Mouse (Mus musculus) limb, embryonic 15.5 days (tissue): ENCODE results near the gene Rgma. TPM values are rescaled to one million over a fixed set of nuclear protein-coding genes. Genes with fewer than 3 reads are reported as not detected.

Source experiments
- ATAC-seq: fragments of 200-750 bp; cut with Nextera tagmentation; 2 replicates; pipeline ENCODE4 v1.8.0; 2017; ENCODE audit warnings: low read depth, moderate TSS enrichment; ENCODE audit not compliant: insufficient number of reproducible peaks, low FRiP score, low TSS enrichment
- H3K27ac ChIP-seq: fragments of 300-500 bp; sonication (generic); 2 replicates; pipeline ENCODE4 v1.5.1; 2015; ENCODE audit warnings: moderate library complexity, mild to moderate bottlenecking, inconsistent platforms
- H3K27me3 ChIP-seq: fragments of 300-500 bp; sonication (generic); 2 replicates; pipeline ENCODE4 v1.6.1; 2015; ENCODE audit warnings: inconsistent platforms
- H3K36me3 ChIP-seq: fragments of 300-500 bp; sonication (generic); 2 replicates; pipeline ENCODE4 v1.6.1; 2015; ENCODE audit warnings: inconsistent platforms
- H3K4me1 ChIP-seq: fragments of 300-500 bp; sonication (generic); 2 replicates; pipeline ENCODE4 v1.6.1; 2015; ENCODE audit warnings: inconsistent platforms
- H3K4me2 ChIP-seq: fragments of 300-500 bp; sonication (generic); 2 replicates; pipeline ENCODE4 v1.6.1; 2015; ENCODE audit warnings: mild to moderate bottlenecking, inconsistent platforms
- H3K4me3 ChIP-seq: fragments of 300-500 bp; sonication (generic); 2 replicates; pipeline ENCODE4 v1.5.1; 2015; ENCODE audit warnings: mild to moderate bottlenecking, inconsistent platforms
- H3K9ac ChIP-seq: fragments of 300-500 bp; sonication (generic); 2 replicates; pipeline ENCODE4 v1.6.1; 2015; ENCODE audit warnings: inconsistent platforms
- H3K9me3 ChIP-seq: fragments of 300-500 bp; sonication (generic); 2 replicates; pipeline ENCODE4 v1.6.1; 2016; ENCODE audit warnings: inconsistent platforms
- WGBS: fragments of 180-500 bp; shearing (Covaris S2); methylation state at CpG from one replicate; pipeline ENCODE4 v1.1.7; 2015; 5-methylcytosine and 5-hydroxymethylcytosine counted together
- polyA plus RNA-seq: library from polyadenylated mRNA; unstranded; fragments of >200 nt; fragmentation: Nextera tagmentation; extraction: Ambion mirVana; gene quantifications from 2 replicates; pipeline ENCODE4 v1.2.1, GENCODE M21; 2015

Rgma gene
- polyA plus RNA-seq, 1 experiment from 2014 or later = 17.1 TPM

DNA sequence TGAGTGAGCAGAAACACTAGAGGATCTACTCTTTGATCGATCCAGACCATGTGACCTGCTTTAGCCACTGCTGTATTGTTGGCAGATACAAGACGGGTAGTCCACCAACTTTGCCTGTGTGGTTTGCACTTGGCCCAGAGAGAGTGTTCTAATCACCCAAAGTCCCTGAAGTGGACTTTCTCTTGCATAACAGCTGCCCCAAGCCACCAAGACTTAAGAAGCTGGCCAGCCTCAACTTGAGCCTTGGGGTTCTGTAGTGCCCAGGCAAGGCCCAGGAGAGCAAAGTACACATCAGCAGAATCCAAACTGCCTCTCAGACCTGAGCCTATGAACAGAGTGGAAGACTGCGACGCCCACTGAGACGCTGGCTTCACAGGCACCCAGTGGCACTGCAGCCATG, 37.0 kb upstream of the Rgma start:
- H3K9me3 ChIP-seq = no peaks in the 10 kb centered on the region
- 0 out of 2 replicates have a peak, but pooled peaks cover 3% of the 10 kb centered on the region for H3K4me1 ChIP-seq
- H3K4me2 ChIP-seq = no peak overlapping the region
- no peak for ATAC-seq
- no peak overlapping the region for H3K9ac ChIP-seq
- peaks cover 4% of the 10 kb centered on the region; the same call in 1 of the 2 replicates for H3K27me3 ChIP-seq
- no peak overlapping the region for H3K27ac ChIP-seq
- WGBS = 89% methylated on average over 5 of the region's 5 CpGs
- H3K4me3 ChIP-seq = no peak overlapping the region
- no peaks in the 10 kb centered on the region for H3K36me3 ChIP-seq

DNA sequence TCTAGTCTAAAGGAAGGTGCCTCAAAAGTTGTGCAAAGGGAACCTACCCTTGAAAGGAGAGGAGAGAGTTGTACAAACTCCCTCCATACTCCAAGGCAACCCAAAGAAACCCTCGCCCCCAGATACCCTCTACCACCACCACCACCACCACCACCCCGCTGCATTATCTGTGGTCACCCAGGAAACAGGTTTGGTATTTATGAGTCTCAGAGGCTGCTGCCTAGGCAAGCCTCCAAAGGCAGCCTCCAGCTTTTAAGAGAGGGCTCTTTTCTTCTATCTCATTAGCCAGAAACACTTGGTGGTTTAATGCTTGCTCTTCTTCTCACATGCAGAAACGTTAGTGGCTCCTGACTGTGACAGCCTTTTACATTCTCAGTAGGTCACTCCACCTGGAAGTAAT, 31.5 kb upstream of the Rgma start:
- Histone ChIP-seq H3K4me2 (no peak overlapping the region), H3K4me3 (no peak overlapping the region), H3K9ac (no peak overlapping the region), H3K27ac (no peak overlapping the region), H3K4me1 (peaks cover 4% of the 10 kb centered on the region; the same call in 1 of the 2 replicates), H3K9me3 (no peaks in the 10 kb centered on the region), H3K27me3 (peaks cover 4% of the 10 kb centered on the region; the same call in 1 of the 2 replicates), H3K36me3 (no peaks in the 10 kb centered on the region)
- no peak for ATAC-seq
- WGBS = 50% methylated on average over 3 of the region's 3 CpGs

DNA sequence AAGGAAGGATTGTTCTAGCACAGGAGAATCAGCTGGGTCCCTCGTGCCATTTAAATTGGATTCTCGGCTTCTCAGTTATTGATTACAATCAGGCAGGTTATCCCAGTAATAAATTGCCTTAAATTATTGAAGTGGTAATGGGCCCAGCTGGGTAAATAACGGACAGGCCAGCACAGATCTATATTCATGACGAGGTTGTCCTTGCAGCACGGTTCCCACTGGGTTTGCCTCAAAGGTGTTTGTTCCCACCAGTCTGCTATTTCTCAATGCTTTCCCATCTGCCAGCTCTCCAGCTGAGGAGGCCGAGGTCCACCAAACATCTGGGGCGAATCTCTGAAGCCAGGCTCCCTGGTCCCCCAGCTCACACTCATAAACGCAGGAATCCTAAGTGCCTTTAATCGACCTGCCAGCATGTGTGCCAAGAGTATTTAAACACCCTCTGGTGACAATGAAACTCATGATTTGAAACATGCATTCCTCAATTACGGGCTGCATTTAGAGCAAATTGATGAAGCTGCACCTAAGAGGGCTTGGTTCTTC, 26.7 kb upstream of the Rgma start:
- H3K4me3 ChIP-seq = no peak overlapping the region
- H3K9me3 ChIP-seq = no peaks in the 10 kb centered on the region
- peaks cover 4% of the 10 kb centered on the region; the same call in 1 of the 2 replicates for H3K4me1 ChIP-seq
- no peak overlapping the region for H3K4me2 ChIP-seq
- no peak for ATAC-seq
- peaks cover 4% of the 10 kb centered on the region; the same call in 1 of the 2 replicates for H3K27me3 ChIP-seq
- no peak overlapping the region for H3K9ac ChIP-seq
- WGBS = 22% methylated on average over 10 of the region's 10 CpGs
- H3K36me3 ChIP-seq = no peaks in the 10 kb centered on the region
- H3K27ac ChIP-seq = no peak overlapping the region

DNA sequence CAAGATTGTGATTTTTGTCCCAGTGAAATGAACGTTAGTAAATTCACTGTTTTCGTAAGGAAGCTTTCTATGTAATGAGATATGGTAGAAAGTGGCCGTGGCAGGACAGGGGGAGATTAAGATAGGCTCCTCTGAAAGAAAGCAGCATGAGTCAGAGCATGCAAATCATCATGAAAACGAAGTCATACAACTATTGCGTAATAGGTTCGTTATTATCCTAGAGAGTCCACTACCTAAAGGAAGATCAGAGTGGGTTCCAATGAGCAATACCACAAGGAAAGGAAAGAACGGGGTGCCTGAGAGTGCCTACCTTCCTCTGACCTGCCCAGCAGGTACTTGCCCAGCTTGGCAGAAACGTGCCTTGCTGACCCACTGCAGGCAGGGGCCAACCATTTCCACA, 26.2 kb upstream of the Rgma start:
- no peak for ATAC-seq
- Histone ChIP-seq H3K4me2 (no peak overlapping the region), H3K27ac (no peak overlapping the region), H3K9me3 (no peaks in the 10 kb centered on the region), H3K27me3 (peaks cover 4% of the 10 kb centered on the region; the same call in 1 of the 2 replicates), H3K36me3 (no peaks in the 10 kb centered on the region), H3K4me1 (peaks cover 4% of the 10 kb centered on the region; the same call in 1 of the 2 replicates), H3K4me3 (no peak overlapping the region), H3K9ac (no peak overlapping the region)
- WGBS = 51% methylated on average over 8 of the region's 8 CpGs

DNA sequence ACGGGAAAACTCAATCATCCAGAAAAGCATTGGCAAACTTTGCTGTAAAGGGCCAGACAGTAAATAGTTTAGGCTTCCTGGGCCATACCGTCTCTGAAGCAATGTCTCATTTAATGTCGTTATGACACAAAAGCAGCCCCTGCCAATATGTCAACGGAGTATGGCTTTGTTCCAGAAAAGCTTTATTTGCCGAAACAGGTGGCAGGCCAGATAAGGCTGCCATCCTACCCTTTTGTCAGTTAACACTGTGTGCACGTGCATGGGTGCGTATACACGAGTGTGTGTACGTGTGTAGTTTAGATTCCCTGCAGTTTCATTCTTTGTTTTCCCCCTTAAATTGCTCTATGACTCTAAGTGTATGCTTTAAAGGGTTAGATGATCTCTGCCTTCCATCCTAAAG, 20.1 kb upstream of the Rgma start:
- Histone ChIP-seq H3K27me3 (no peaks in the 10 kb centered on the region; the same call in 1 of the 2 replicates), H3K4me1 (no peaks in the 10 kb centered on the region), H3K9me3 (no peaks in the 10 kb centered on the region), H3K4me2 (no peak overlapping the region), H3K4me3 (no peak overlapping the region), H3K27ac (no peak overlapping the region), H3K9ac (no peak overlapping the region), H3K36me3 (no peaks in the 10 kb centered on the region)
- no peak for ATAC-seq
- WGBS = 65% methylated on average over 9 of the region's 9 CpGs

DNA sequence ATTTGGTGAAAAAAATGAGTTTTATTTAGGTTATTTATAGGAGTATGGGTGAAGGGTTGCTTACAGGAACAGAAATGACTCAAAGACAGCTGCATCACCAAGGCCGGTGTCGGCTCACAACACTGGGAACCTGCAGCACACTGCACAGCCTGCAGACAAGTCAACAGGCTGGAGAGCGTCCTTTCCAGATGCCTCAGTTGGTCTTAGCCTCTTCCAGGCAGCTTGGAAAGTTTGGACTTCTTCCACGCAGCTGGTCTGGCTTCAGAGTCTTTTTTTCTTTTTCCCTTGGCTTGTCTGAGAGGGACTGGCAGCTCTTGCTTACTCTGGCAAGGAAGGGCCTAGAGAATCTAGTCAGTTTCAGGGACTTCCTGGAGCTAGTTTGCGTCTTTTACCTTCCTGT, 18.4 kb upstream of the Rgma start:
- Histone ChIP-seq H3K27me3 (no peaks in the 10 kb centered on the region), H3K4me1 (no peaks in the 10 kb centered on the region), H3K27ac (no peak overlapping the region), H3K4me2 (no peak overlapping the region), H3K4me3 (no peak overlapping the region), H3K9ac (no peak overlapping the region), H3K9me3 (no peaks in the 10 kb centered on the region), H3K36me3 (no peaks in the 10 kb centered on the region)
- 76% methylated on average over 5 of the region's 5 CpGs for WGBS
- no peak for ATAC-seq

DNA sequence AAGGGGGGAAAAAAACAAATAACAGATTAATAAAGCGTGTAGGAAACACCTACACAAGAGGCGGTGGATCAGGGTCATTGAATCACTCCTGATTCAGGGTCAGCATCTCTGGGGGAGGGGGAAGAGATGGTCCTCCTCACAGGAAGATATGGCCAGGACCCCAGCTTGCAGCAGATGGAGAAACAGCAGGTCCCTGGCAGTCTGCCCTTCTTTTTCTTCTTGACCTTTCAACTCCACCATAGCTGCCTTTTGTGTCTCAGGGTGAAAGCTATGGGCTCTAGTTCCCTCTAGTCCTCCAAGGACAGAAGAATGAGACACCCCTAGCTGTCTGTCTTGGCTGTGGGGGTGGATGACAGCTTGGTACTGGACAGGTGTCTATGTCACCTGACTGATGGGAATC, 17.7 kb upstream of the Rgma start:
- Histone ChIP-seq H3K4me2 (no peak overlapping the region), H3K27ac (no peak overlapping the region), H3K4me1 (no peaks in the 10 kb centered on the region), H3K27me3 (no peaks in the 10 kb centered on the region), H3K9ac (no peak overlapping the region), H3K36me3 (no peaks in the 10 kb centered on the region), H3K4me3 (no peak overlapping the region), H3K9me3 (no peaks in the 10 kb centered on the region)
- ATAC-seq = no peak
- WGBS = 89% methylated on average over 2 of the region's 2 CpGs

DNA sequence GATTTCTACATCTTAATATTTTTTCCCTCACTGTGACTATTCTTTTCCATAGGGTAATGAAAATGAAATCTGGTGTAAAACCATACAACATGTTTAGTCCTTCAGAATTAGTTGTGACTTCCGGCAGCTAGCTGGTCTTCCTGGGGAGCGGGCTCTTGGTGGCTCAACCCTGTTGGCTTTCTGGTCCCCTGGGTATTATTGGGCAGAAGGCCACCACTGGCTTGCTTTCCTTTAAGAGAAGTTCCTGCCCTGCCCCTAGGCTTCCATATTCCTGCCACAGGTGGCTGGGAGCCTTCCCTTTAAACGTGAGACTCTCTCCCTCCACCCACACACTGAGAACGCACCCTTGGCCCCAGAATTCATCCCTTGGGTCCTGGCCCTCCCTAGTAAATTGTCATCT, 9.8 kb upstream of the Rgma start:
- no peaks in the 10 kb centered on the region; the same call in 1 of the 2 replicates for H3K9me3 ChIP-seq
- H3K4me3 ChIP-seq = no peak overlapping the region
- H3K9ac ChIP-seq = no peak overlapping the region
- H3K4me1 ChIP-seq = peaks cover 9% of the 10 kb centered on the region; the same call in 1 of the 2 replicates
- 52% methylated on average over 4 of the region's 4 CpGs for WGBS
- no peak for ATAC-seq
- no peak overlapping the region for H3K4me2 ChIP-seq
- H3K27ac ChIP-seq = 0 out of 2 replicates have a peak overlapping the region, but pooled peaks have one; percentile 17
- peaks cover 6% of the 10 kb centered on the region; the same call in 1 of the 2 replicates for H3K27me3 ChIP-seq
- no peaks in the 10 kb centered on the region for H3K36me3 ChIP-seq

DNA sequence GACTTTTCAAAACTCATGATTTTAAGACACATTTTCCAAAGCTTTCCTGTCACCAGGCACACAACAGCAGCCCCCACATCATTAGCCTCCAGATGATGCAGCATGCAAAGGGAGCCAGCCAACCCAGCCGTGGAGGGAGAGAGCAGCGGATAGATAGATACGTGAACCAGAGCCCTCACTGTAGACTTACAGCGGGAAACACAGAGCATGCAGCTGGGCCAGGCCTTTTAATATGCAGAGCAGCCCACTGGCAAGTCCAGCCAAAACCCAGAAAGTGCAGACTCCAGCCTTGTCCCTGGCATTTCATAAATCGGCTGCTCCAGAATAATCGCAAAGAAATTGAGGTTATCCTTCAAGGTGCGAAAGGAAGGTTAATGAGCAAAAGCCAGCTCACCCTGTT, 9.3 kb upstream of the Rgma start:
- peaks cover 9% of the 10 kb centered on the region; the same call in 1 of the 2 replicates for H3K4me1 ChIP-seq
- WGBS = 53% methylated on average over 7 of the region's 7 CpGs
- H3K27me3 ChIP-seq = peaks cover 6% of the 10 kb centered on the region; the same call in 1 of the 2 replicates
- no peaks in the 10 kb centered on the region for H3K36me3 ChIP-seq
- H3K4me3 ChIP-seq = no peak overlapping the region
- 0 out of 2 replicates have a peak overlapping the region, but pooled peaks have one; percentile 17 for H3K27ac ChIP-seq
- no peak for ATAC-seq
- no peak overlapping the region for H3K4me2 ChIP-seq
- no peaks in the 10 kb centered on the region; the same call in 1 of the 2 replicates for H3K9me3 ChIP-seq
- H3K9ac ChIP-seq = no peak overlapping the region

DNA sequence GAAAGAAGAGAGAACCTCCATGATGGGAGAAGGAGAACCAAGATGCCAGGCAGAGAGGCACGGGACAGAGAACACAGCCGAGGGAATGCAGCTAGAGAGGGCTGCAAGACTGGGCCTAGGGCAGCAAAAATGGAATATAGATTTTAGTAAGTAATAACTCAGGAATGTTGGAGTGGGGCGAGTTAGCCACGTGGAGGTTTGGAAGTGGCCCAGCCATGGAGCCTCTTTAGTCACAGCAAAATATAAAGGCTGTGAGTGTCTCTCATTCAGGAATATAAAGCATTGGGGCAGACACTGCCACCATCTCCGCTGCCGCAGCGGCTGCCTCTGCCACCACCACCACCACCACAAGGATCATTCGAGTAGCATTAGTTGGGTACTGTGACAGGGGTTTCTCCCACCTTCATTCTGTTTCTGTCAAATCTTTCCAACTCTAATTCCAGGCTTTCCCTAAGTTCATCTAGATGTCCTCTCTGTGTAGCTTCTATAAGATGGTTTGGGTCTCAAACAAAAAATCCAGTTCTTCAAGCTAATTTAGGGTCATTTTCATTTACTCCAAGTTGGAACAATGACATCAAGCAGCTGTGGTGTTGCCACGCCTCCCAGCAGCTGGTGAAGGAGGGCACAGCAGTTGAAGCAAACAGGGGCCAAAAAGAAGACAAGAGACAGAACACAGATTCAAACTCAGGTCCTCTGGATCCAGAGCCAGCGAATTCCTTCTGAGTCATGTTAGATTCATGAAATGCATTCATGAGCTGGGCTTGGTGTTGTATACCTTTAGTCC, 7.4 kb upstream of the Rgma start:
- Histone ChIP-seq H3K4me1 (peaks cover 22% of the 10 kb centered on the region), H3K27me3 (peaks cover 16% of the 10 kb centered on the region)
- 88% methylated on average over 10 of the region's 10 CpGs for WGBS

DNA sequence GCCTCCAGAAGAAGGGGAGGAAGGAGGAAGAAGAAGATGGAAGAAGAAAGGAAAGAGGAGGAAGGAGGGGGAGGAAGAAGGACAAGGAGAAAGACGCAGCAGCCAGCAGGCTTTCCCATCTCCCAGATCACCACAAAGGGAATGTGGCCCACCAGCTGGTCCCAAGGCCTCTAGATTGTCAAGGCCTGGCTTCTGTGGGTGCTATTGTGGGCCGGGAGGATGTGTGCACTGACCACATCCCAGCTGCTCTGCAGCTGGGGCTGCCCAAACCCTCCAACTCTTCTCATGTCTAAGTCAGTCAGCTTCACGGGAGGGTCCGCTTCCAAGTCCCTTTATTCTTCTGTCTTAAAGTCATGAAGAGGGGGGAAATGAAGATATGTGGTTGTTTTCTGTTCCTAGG, 5.3 kb upstream of the Rgma start:
- no peak overlapping the region for H3K4me3 ChIP-seq
- H3K27ac ChIP-seq = no peak overlapping the region
- no peaks in the 10 kb centered on the region for H3K36me3 ChIP-seq
- no peak overlapping the region for H3K4me2 ChIP-seq
- peaks cover 28% of the 10 kb centered on the region for H3K27me3 ChIP-seq
- H3K9me3 ChIP-seq = no peaks in the 10 kb centered on the region; the same call in 1 of the 2 replicates
- WGBS = 78% methylated on average over 4 of the region's 4 CpGs
- ATAC-seq = no peak
- no peak overlapping the region for H3K9ac ChIP-seq
- H3K4me1 ChIP-seq = peaks cover 37% of the 10 kb centered on the region

More for the DNA sequence above, 7.4 kb upstream of the Rgma start:
- Histone ChIP-seq H3K4me3 (no peak overlapping the region), H3K36me3 (no peaks in the 10 kb centered on the region), H3K9ac (no peak overlapping the region), H3K4me2 (no peak overlapping the region), H3K27ac (no peak overlapping the region), H3K9me3 (no peaks in the 10 kb centered on the region; the same call in 1 of the 2 replicates)
- ATAC-seq = no peak
